Mouse (Mus musculus): ENCODE results near the gene Cdc14b. TPM values are rescaled to one million over a fixed set of nuclear protein-coding genes. Genes with fewer than 3 reads are reported as not detected.
"Not testable (repeated sequence)": the region's sequence is repeated elsewhere in the genome, so short reads cannot be mapped to it uniquely, and the experiment has no call there.

The Cdc14b gene
- polyA plus RNA-seq, 1 experiment from 2014 or later: 7.7 TPM

DNA sequence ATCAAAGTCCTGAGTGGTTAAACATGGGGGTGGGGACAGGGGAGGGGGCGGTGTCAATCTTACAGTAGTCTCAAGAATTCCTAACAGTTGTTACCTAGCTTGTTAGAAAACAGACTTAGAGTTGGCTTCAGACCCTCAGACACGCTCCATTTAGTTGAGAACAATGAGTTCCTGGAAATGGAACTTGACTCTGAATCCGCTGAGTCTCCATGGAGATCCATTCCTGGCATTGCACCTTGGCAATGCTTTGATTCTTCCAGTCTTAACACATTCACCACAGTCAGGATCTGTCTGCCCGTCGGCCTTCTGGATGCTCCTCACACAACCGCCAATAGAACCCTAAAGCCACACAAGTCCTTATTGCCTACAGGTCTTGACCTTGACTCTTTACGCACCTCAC, 15.2 kb downstream of the Cdc14b start:
- WGBS: 85% methylated on average over 7 of the region's 7 CpGs
- H3K9ac ChIP-seq (ENCODE audit: low read length): no peak overlapping the region
- DNase-seq (ENCODE audit: low spot score, missing footprints) (no peak), ATAC-seq (ENCODE audit: low FRiP score) (no peak)
- H3K4me3 ChIP-seq (ENCODE audit: low read depth, low read length): no peak overlapping the region
- no peaks in the 10 kb centered on the region; the same call in 1 of the 2 replicates for H3K27me3 ChIP-seq (ENCODE audit: control insufficient read depth, insufficient read depth, low read length)
- no peak overlapping the region for H3K27ac ChIP-seq (ENCODE audit: low read depth, low read length)
- no peaks in the 10 kb centered on the region for H3K9me3 ChIP-seq (ENCODE audit: control insufficient read depth, low read length)
- no peak overlapping the region for H3K4me2 ChIP-seq
- H3K4me1 ChIP-seq (ENCODE audit: control insufficient read depth, insufficient read depth, low read length): no peaks in the 10 kb centered on the region
- no peaks in the 10 kb centered on the region for H3K36me3 ChIP-seq (ENCODE audit: control insufficient read depth, insufficient read depth, low read length)

DNA sequence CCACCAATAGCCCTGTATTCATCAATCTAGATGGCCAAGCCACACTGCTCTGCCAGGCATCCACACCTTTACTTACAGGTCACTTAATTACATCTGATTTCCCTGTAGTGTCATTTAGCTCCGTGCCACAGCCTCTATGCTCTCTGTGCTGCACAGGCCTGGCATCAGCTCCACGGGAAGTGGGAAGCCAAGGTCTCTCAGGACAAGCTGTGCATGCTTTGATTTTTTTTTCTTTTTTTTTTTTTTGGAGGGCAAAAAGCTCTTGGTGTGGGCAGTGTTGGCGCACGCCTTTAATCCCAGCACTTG, 16.6 kb downstream of the Cdc14b start:
- ATAC-seq (ENCODE audit: low FRiP score): no peak
- no peak overlapping the region for H3K9ac ChIP-seq (ENCODE audit: low read length)
- no peak overlapping the region for H3K4me3 ChIP-seq (ENCODE audit: low read depth, low read length)
- H3K36me3 ChIP-seq (ENCODE audit: control insufficient read depth, insufficient read depth, low read length): no peaks in the 10 kb centered on the region
- no peak overlapping the region for H3K27ac ChIP-seq (ENCODE audit: low read depth, low read length)
- WGBS: 67% methylated on average over 4 of the region's 4 CpGs
- DNase-seq (ENCODE audit: low spot score, missing footprints): no peak
- H3K4me2 ChIP-seq: no peak overlapping the region
- H3K4me1 ChIP-seq (ENCODE audit: control insufficient read depth, insufficient read depth, low read length): no peaks in the 10 kb centered on the region
- no peaks in the 10 kb centered on the region; the same call in 1 of the 2 replicates for H3K27me3 ChIP-seq (ENCODE audit: control insufficient read depth, insufficient read depth, low read length)
- no peaks in the 10 kb centered on the region for H3K9me3 ChIP-seq (ENCODE audit: control insufficient read depth, low read length)

DNA sequence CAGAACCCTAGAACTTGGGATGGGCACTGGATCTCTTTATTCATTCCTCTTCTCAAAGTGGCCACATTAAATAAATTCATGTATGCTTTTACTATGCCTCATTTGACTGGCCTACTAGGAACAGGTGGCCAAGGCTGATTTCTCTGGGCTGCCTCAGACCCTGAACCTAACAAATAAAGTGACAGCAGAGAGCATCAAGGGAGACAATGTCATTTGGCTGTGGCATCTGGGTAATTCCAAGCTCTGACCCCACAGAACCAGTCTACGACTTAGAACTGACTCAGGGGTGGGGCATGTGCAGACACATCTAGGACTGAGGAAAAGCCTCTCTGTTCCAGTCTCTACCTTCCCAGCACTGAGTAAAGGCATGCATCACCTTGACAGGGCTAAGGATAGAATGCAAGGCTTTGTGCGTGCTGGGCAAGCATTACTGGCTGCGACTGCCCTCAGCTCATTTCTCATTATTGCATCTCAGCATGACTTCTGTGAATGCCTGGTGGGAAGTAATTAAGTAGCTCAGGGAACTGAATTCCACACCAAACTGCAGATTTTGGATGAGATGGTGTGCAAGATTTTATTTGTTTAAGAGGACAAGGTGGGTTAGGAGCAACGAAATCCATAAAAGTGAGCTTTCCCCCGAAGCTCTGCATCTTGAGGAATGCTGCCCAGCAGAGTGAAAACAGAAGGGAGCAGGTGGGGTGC, 17.1 kb downstream of the Cdc14b start:
- WGBS: 18% methylated on average over 5 of the region's 5 CpGs
- no peak overlapping the region for H3K9ac ChIP-seq (ENCODE audit: low read length)
- H3K9me3 ChIP-seq (ENCODE audit: control insufficient read depth, low read length): no peaks in the 10 kb centered on the region
- no peaks in the 10 kb centered on the region for H3K36me3 ChIP-seq (ENCODE audit: control insufficient read depth, insufficient read depth, low read length)
- no peak overlapping the region for H3K27ac ChIP-seq (ENCODE audit: low read depth, low read length)
- DNase-seq (ENCODE audit: low spot score, missing footprints) (peak; percentile 68), ATAC-seq (ENCODE audit: low FRiP score) (no peak)
- H3K4me2 ChIP-seq: no peak overlapping the region
- H3K27me3 ChIP-seq (ENCODE audit: control insufficient read depth, insufficient read depth, low read length): no peaks in the 10 kb centered on the region; the same call in 1 of the 2 replicates
- H3K4me3 ChIP-seq (ENCODE audit: low read depth, low read length): no peak overlapping the region
- H3K4me1 ChIP-seq (ENCODE audit: control insufficient read depth, insufficient read depth, low read length): no peaks in the 10 kb centered on the region

DNA sequence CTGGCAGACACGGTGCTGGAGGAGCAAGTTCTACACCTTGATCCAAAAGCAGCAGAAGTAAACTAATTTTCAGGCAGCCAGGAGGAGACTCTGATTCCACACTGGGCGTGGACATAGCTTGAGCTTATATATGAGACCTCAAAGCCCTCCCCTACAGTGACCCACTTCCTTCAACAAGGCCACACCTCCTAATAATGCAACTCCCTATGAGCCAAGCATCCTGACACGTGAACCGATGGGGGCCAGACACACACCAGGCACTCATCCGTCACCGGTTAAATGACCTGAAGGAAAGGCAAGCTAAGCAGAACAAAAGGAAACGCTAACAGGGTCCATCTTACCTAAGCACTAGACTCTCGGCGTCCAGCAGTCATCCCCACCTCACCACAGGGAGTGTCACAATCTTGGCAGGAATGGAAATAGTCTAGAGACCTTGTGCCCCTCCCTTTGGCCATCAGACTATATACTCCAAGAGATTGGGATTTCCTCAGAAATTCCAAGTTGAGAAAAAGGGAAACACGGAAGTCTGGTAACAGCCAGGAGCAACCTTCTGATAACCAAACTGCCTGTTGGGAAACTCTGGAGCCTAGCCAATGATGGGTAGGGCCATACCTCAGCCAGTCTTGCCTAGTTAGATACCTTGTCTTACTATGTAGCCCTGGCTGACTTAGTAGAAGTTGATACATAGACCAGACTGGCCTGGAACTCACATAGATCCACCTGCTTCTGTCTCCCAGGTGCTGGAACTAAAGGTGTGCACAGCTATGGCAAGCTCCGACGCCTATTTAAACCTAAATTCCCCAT, 17.9 kb downstream of the Cdc14b start:
- no peaks in the 10 kb centered on the region; the same call in 1 of the 2 replicates for H3K27me3 ChIP-seq (ENCODE audit: control insufficient read depth, insufficient read depth, low read length)
- no peak overlapping the region for H3K4me2 ChIP-seq
- no peaks in the 10 kb centered on the region for H3K4me1 ChIP-seq (ENCODE audit: control insufficient read depth, insufficient read depth, low read length)
- ATAC-seq (ENCODE audit: low FRiP score): no peak
- H3K9me3 ChIP-seq (ENCODE audit: control insufficient read depth, low read length): no peaks in the 10 kb centered on the region
- H3K4me3 ChIP-seq (ENCODE audit: low read depth, low read length): no peak overlapping the region
- H3K36me3 ChIP-seq (ENCODE audit: control insufficient read depth, insufficient read depth, low read length): no peaks in the 10 kb centered on the region
- H3K9ac ChIP-seq (ENCODE audit: low read length): no peak overlapping the region
- peak; percentile 75 for DNase-seq (ENCODE audit: low spot score, missing footprints)
- H3K27ac ChIP-seq (ENCODE audit: low read depth, low read length): no peak overlapping the region
- WGBS: 84% methylated on average over 12 of the region's 12 CpGs

DNA sequence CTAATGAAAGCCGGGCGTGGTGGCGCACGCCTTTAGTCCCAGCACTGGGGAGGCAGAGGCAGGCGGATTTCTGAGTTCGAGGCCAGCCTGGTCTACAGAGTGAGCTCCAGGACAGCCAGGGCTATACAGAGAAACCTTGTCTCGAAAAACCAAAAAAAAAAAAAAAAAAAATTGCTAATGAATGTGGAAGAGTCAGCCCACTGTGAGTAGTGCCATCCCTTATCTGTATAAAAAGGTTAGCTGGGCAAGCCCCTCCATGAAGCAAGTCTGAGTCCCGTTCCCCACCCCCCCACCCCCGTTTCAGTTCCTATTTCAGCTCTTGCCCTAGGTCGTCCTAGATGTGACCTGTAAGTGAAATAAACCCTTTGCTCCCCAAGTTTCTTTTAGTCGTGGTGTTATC, 20.9 kb downstream of the Cdc14b start:
- H3K27ac ChIP-seq (ENCODE audit: low read depth, low read length); H3K4me1 ChIP-seq (ENCODE audit: control insufficient read depth, insufficient read depth, low read length); H3K27me3 ChIP-seq (ENCODE audit: control insufficient read depth, insufficient read depth, low read length); ATAC-seq (ENCODE audit: low FRiP score); H3K9me3 ChIP-seq (ENCODE audit: control insufficient read depth, low read length); DNase-seq (ENCODE audit: low spot score, missing footprints); H3K36me3 ChIP-seq (ENCODE audit: control insufficient read depth, insufficient read depth, low read length); H3K4me3 ChIP-seq (ENCODE audit: low read depth, low read length); H3K4me2 ChIP-seq; H3K9ac ChIP-seq (ENCODE audit: low read length): not testable (repeated sequence)
- WGBS: 91% methylated on average over 10 of the region's 11 CpGs

DNA sequence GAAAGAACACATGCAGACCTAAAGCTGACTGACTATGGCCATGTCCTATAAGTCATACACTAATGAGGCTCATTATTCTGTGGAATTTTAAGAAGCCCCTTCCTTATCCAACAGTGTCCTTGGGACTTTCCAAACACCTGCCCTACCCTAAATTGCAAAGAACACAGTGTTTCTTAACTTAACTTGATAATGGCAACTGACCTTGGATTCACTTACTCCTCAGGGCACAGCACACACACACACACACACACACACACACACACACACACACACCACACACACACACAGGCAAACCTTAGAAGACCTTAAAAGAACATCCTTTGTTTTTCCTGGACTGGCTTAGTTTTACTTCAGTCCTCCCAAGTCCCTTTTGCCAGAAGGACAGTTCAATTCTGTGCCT, 21.4 kb downstream of the Cdc14b start:
- Histone ChIP-seq H3K4me3 (ENCODE audit: low read depth, low read length) (no peak overlapping the region), H3K9me3 (ENCODE audit: control insufficient read depth, low read length) (no peaks in the 10 kb centered on the region), H3K4me2 (no peak overlapping the region), H3K27ac (ENCODE audit: low read depth, low read length) (no peak overlapping the region), H3K9ac (ENCODE audit: low read length) (no peak overlapping the region), H3K4me1 (ENCODE audit: control insufficient read depth, insufficient read depth, low read length) (0 out of 2 replicates have a peak, but pooled peaks cover 2% of the 10 kb centered on the region), H3K36me3 (ENCODE audit: control insufficient read depth, insufficient read depth, low read length) (no peaks in the 10 kb centered on the region), H3K27me3 (ENCODE audit: control insufficient read depth, insufficient read depth, low read length) (no peaks in the 10 kb centered on the region; the same call in 1 of the 2 replicates)
- ATAC-seq (ENCODE audit: low FRiP score): no peak
- DNase-seq (ENCODE audit: low spot score, missing footprints): no peak

DNA sequence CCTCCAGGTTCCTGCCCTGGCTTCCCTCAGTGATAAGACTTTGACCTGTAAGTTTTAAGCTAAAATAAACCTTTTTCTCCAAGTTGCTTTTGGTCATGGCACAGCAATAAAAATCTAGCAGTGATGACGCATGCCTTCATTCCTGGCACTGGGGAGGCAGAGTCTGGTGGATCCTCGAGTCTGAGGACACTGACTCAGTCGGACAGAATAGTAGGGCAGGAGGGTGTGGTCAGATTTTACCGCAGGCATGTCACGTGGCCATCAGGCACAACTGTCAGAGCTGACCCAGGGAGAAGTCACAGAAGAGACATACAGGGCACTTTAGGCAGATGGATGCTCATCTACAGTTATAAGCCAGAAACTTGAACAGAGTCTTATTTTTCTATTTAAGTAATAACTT, 22.9 kb downstream of the Cdc14b start:
- Histone ChIP-seq H3K27ac (ENCODE audit: low read depth, low read length) (no peak overlapping the region), H3K27me3 (ENCODE audit: control insufficient read depth, insufficient read depth, low read length) (no peaks in the 10 kb centered on the region; the same call in 1 of the 2 replicates), H3K36me3 (ENCODE audit: control insufficient read depth, insufficient read depth, low read length) (no peaks in the 10 kb centered on the region), H3K4me2 (no peak overlapping the region), H3K9ac (ENCODE audit: low read length) (no peak overlapping the region), H3K9me3 (ENCODE audit: control insufficient read depth, low read length) (no peaks in the 10 kb centered on the region), H3K4me1 (ENCODE audit: control insufficient read depth, insufficient read depth, low read length) (peaks cover 6% of the 10 kb centered on the region; the same call in 1 of the 2 replicates), H3K4me3 (ENCODE audit: low read depth, low read length) (no peak overlapping the region)
- ATAC-seq (ENCODE audit: low FRiP score): no peak
- peak; percentile 33 for DNase-seq (ENCODE audit: low spot score, missing footprints)
- WGBS: 75% methylated on average over 5 of the region's 5 CpGs

DNA sequence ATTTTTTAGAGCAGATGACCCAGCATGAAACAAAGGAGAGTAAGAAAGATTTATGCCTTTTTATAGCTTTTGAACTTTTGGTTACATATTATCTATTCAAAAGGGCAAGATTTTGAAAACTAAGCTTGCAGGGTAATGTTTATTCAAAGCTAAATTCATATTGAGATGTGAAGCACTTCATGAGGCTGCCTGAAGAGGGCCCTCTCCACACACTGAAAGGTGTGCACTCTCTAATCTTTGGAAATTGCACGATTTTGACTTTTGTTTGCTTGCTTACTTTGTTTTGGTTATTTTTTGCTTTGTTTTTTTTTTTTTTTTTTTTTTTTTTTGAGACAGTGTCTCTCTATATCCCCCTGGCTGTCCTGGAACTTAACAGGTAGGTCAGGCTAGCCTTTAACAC, 24.7 kb downstream of the Cdc14b start:
- H3K27ac ChIP-seq (ENCODE audit: low read depth, low read length): no peak overlapping the region
- no peaks in the 10 kb centered on the region for H3K36me3 ChIP-seq (ENCODE audit: control insufficient read depth, insufficient read depth, low read length)
- H3K4me1 ChIP-seq (ENCODE audit: control insufficient read depth, insufficient read depth, low read length): peaks cover 6% of the 10 kb centered on the region; the same call in 1 of the 2 replicates
- H3K9ac ChIP-seq (ENCODE audit: low read length): no peak overlapping the region
- peak; percentile 79 for DNase-seq (ENCODE audit: low spot score, missing footprints)
- no peak overlapping the region for H3K4me3 ChIP-seq (ENCODE audit: low read depth, low read length)
- WGBS: 21% methylated on average over 1 of the region's 1 CpGs
- no peak overlapping the region for H3K4me2 ChIP-seq
- no peak for ATAC-seq (ENCODE audit: low FRiP score)
- H3K27me3 ChIP-seq (ENCODE audit: control insufficient read depth, insufficient read depth, low read length): no peaks in the 10 kb centered on the region
- no peaks in the 10 kb centered on the region for H3K9me3 ChIP-seq (ENCODE audit: control insufficient read depth, low read length)

DNA sequence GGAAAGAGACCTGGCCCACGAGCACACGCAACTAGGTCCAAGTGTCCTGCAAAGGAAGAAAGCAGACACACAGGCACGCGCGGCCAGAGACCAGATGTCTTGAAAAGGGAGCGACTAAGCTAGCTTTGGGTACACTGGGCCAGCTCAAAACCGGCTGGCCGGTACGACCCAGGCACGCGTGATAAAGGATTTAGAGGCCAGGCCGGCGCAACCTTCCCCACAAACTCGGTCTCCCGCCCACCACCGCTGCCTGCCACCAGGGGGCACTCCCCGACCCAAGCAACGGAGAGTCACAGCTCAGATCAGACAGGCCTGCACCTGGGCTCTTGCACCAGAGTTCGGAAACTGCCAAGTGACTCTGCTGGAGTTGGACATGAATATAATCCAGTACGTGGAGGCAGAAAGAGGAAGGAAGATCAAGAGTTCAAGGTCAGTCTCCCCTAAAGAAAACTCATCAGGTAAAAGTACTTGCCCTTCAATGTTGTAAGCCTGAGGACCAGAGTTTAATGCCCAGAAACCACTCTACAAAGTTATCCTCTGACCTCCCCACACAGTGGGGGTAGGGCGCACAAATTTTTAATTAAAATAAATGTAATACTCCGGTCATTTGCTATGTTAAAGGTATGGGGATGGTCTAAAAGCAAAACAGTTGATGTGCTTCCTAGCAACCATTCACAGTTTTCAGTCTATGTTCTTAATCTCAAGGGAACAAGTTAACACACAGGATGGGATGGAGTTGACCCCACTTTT, 26.1 kb downstream of the Cdc14b start:
- Histone ChIP-seq H3K4me1 (ENCODE audit: control insufficient read depth, insufficient read depth, low read length) (peaks cover 6% of the 10 kb centered on the region; the same call in 1 of the 2 replicates), H3K27me3 (ENCODE audit: control insufficient read depth, insufficient read depth, low read length) (no peaks in the 10 kb centered on the region), H3K4me2 (peak overlapping the region; percentile 93), H3K9me3 (ENCODE audit: control insufficient read depth, low read length) (no peaks in the 10 kb centered on the region), H3K36me3 (ENCODE audit: control insufficient read depth, insufficient read depth, low read length) (no peaks in the 10 kb centered on the region), H3K9ac (ENCODE audit: low read length) (peak overlapping the region; percentile 69), H3K4me3 (ENCODE audit: low read depth, low read length) (peak overlapping the region; percentile 42), H3K27ac (ENCODE audit: low read depth, low read length) (no peak overlapping the region)
- DNase-seq (ENCODE audit: low spot score, missing footprints): peak; percentile 99
- peak; percentile 86 for ATAC-seq (ENCODE audit: low FRiP score)
- WGBS: 8% methylated on average over 22 of the region's 22 CpGs

All from midbrain, embryonic 11.5 days (tissue).